Mouse (Mus musculus) cerebral cortex, adult 2 months (tissue): ENCODE results near the gene Aqp1.

ENCODE experiments used
- WGBS: fragments of 180-500 bp; shearing (Covaris S2); methylation state at CpG from one replicate; pipeline ENCODE4 v1.1.7; 2018; 5-methylcytosine and 5-hydroxymethylcytosine counted together

The Aqp1 gene

GRCm38 (mm10) chr6:55356976-55357635, 20.9 kb downstream of the Aqp1 start:
- 60% methylated on average over 5 of the region's 5 CpGs for WGBS

GRCm38 (mm10) chr6:55357636-55358031, 21.4 kb downstream of the Aqp1 start:
- 30% methylated on average over 6 of the region's 6 CpGs for WGBS

- 33% methylated on average over 2 of the region's 2 CpGs for WGBS
These were observed 22.5 kb downstream of the Aqp1 start for GRCm38 (mm10) chr6:55358731-55359143.

GRCm38 (mm10) chr6:55362663-55363062, 26.4 kb downstream of the Aqp1 start:
- 100% methylated on average over 1 of the region's 1 CpGs for WGBS

GRCm38 (mm10) chr6:55370831-55371230, 34.6 kb downstream of the Aqp1 start:
- WGBS, result 86% methylated on average over 6 of the region's 6 CpGs

- WGBS, result 78% methylated on average over 6 of the region's 6 CpGs
These were observed 39.8 kb downstream of the Aqp1 start, which contains the start of gene Ghrhr for GRCm38 (mm10) chr6:55376076-55376475. TSS of gene Ghrhr (plus strand) at chr6:55376295.

- 69% methylated on average over 5 of the region's 5 CpGs for WGBS
These were observed 40.3 kb downstream of the Aqp1 start for GRCm38 (mm10) chr6:55376511-55376910.

GRCm38 (mm10) chr6:55377461-55377860, 41.2 kb downstream of the Aqp1 start:
- WGBS, result 88% methylated on average over 4 of the region's 4 CpGs

- 41% methylated on average over 3 of the region's 3 CpGs for WGBS
These were observed 43.6 kb downstream of the Aqp1 start for GRCm38 (mm10) chr6:55379641-55380335.

GRCm38 (mm10) chr6:55381966-55382365, 45.7 kb downstream of the Aqp1 start:
- 84% methylated on average over 4 of the region's 4 CpGs for WGBS

GRCm38 (mm10) chr6:55383897-55384296, 47.7 kb downstream of the Aqp1 start:
- WGBS, result 41% methylated on average over 1 of the region's 1 CpGs

GRCm38 (mm10) chr6:55384356-55384951, 48.2 kb downstream of the Aqp1 start:
- 71% methylated on average over 5 of the region's 5 CpGs for WGBS

- 47% methylated on average over 12 of the region's 12 CpGs for WGBS
These were observed 52.4 kb downstream of the Aqp1 start for GRCm38 (mm10) chr6:55388546-55389169.

GRCm38 (mm10) chr6:55389321-55389720, 53.1 kb downstream of the Aqp1 start:
- WGBS, result 61% methylated on average over 5 of the region's 5 CpGs

- 38% methylated on average over 4 of the region's 4 CpGs for WGBS
These were observed 55.6 kb downstream of the Aqp1 start for GRCm38 (mm10) chr6:55391814-55392213.

- 27% methylated on average over 4 of the region's 4 CpGs for WGBS
These were observed 56.2 kb downstream of the Aqp1 start for GRCm38 (mm10) chr6:55392453-55392852.

GRCm38 (mm10) chr6:55394854-55395253, 58.6 kb downstream of the Aqp1 start:
- WGBS, result 26% methylated on average over 10 of the region's 10 CpGs

GRCm38 (mm10) chr6:55396176-55396575, 59.9 kb downstream of the Aqp1 start:
- WGBS, result 16% methylated on average over 3 of the region's 3 CpGs

- WGBS, result 21% methylated on average over 11 of the region's 11 CpGs
These were observed 60.4 kb downstream of the Aqp1 start for GRCm38 (mm10) chr6:55396622-55397041.
